Mouse (Mus musculus) forebrain, embryonic 13.5 days (tissue): ENCODE results near the gene Gfod2. TPM values are rescaled to one million over a fixed set of nuclear protein-coding genes. Genes with fewer than 3 reads are reported as not detected.

Experiments used
- ATAC-seq: fragments of 200-750 bp; cut with Nextera tagmentation; 2 replicates; pipeline ENCODE4 v1.8.0; 2017
- H3K27ac ChIP-seq: fragments of 300-500 bp; sonication (generic); 2 replicates; pipeline ENCODE4 v1.5.1; 2015; ENCODE audit warnings: inconsistent platforms, mild to moderate bottlenecking, moderate library complexity
- H3K27me3 ChIP-seq: fragments of 300-500 bp; sonication (generic); 2 replicates; pipeline ENCODE4 v1.6.1; 2015; ENCODE audit warnings: mild to moderate bottlenecking, inconsistent platforms
- H3K36me3 ChIP-seq: fragments of 300-500 bp; sonication (generic); 2 replicates; pipeline ENCODE4 v1.6.1; 2015; ENCODE audit warnings: mild to moderate bottlenecking, inconsistent platforms; ENCODE audit not compliant: poor library complexity, severe bottlenecking
- H3K4me1 ChIP-seq: fragments of 300-500 bp; sonication (generic); 2 replicates; pipeline ENCODE4 v1.6.1; 2015; ENCODE audit warnings: inconsistent platforms
- H3K4me2 ChIP-seq: fragments of 300-500 bp; sonication (generic); 2 replicates; pipeline ENCODE4 v1.6.1; 2015; ENCODE audit warnings: inconsistent platforms, mild to moderate bottlenecking, moderate library complexity
- H3K4me3 ChIP-seq: fragments of 300-500 bp; sonication (generic); 2 replicates; pipeline ENCODE4 v1.5.1; 2015; ENCODE audit warnings: mild to moderate bottlenecking, inconsistent platforms
- H3K9ac ChIP-seq: fragments of 300-500 bp; sonication (generic); 2 replicates; pipeline ENCODE4 v1.6.1; 2015; ENCODE audit warnings: mild to moderate bottlenecking, inconsistent platforms
- H3K9me3 ChIP-seq: fragments of 300-500 bp; sonication (generic); replicated peaks from 2 replicates; pipeline ENCODE4 v1.6.1; 2016; ENCODE audit warnings: inconsistent platforms
- WGBS: fragments of 180-500 bp; shearing (Covaris S2); methylation state at CpG from one replicate; pipeline ENCODE4 v1.1.7; 2015; 5-methylcytosine and 5-hydroxymethylcytosine counted together
- polyA plus RNA-seq: library from polyadenylated mRNA; unstranded; fragments of >200 nt; fragmentation: Nextera tagmentation; extraction: Ambion mirVana; gene quantifications from 2 replicates; pipeline ENCODE4 v1.2.1, GENCODE M21; 2015

Gfod2 gene
- polyA plus RNA-seq, 1 experiment from 2014 or later: 65.7 TPM

DNA sequence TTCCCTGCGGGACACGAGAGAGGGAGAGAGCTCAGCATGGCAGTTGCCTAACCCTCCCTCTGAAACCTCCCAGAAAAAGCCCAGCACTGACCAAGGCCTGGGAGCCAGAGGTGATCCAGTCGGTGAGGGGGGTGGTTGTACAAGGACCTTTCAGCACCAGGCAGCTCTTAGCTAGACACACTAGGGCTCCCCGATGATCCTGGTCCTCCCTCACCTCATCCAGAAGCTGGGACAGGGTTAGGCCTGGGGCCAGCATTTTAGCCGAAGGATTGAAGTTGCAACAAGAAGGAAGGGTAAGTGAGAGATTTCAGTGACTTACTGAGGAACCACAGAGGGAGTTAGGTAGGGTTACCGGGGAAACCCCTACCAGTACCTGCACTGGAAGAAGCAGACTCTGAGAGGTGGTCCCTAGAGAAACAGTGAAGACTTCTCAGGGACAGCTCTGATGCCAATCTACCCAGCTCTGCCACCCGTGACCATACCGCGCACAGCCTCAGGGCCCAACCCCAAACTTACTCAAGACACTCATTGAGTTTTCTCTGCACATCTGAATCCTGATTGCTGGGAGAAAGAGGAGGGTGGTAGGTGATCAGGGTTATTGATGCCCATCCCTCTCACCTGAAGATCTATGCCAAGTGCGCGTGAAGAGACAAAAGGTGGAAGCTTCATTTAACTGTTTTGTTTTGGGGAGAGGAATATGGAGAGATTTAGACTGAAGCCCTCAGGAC lies 58.8 kb downstream of the Gfod2 start:
- H3K27ac ChIP-seq: no peak overlapping the region
- H3K9ac ChIP-seq: peak overlapping the region; percentile 80
- peak overlapping the region; percentile 96 for H3K4me2 ChIP-seq
- H3K27me3 ChIP-seq: no peaks in the 10 kb centered on the region
- no peaks in the 10 kb centered on the region for H3K9me3 ChIP-seq
- H3K36me3 ChIP-seq: peaks cover 65% of the 10 kb centered on the region
- ATAC-seq: no peak
- H3K4me3 ChIP-seq: peak overlapping the region; percentile 70
- 90% methylated on average over 11 of the region's 11 CpGs for whole genome bisulfite sequencing
- peaks cover 28% of the 10 kb centered on the region for H3K4me1 ChIP-seq

DNA sequence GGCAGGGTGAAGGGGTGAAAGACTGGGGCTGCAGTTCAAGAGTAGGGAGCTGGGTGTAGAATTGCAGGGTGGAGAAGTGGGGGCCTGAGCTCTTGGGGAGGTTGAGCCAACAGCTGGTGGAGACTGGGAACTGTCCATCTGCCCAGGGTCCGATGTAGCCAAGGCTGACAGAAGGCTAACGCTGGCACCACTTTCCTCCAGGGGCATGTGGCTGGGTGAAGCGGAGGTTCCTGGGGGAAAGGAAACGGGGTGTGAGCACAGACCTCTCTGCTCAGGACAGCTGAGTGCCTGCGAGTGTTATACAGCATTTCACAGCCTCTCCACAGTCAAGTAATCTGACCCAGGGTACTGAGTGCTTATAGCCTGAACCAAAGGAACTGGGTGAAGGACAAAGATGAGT lies 59.7 kb downstream of the Gfod2 start:
- Histone ChIP-seq H3K4me1 (peaks cover 37% of the 10 kb centered on the region), H3K27me3 (no peaks in the 10 kb centered on the region), H3K4me3 (no peak overlapping the region), H3K9me3 (no peaks in the 10 kb centered on the region), H3K27ac (no peak overlapping the region), H3K9ac (no peak overlapping the region), H3K4me2 (no peak overlapping the region), H3K36me3 (peaks cover 56% of the 10 kb centered on the region)
- no peak for ATAC-seq
- WGBS: 92% methylated on average over 5 of the region's 5 CpGs

DNA sequence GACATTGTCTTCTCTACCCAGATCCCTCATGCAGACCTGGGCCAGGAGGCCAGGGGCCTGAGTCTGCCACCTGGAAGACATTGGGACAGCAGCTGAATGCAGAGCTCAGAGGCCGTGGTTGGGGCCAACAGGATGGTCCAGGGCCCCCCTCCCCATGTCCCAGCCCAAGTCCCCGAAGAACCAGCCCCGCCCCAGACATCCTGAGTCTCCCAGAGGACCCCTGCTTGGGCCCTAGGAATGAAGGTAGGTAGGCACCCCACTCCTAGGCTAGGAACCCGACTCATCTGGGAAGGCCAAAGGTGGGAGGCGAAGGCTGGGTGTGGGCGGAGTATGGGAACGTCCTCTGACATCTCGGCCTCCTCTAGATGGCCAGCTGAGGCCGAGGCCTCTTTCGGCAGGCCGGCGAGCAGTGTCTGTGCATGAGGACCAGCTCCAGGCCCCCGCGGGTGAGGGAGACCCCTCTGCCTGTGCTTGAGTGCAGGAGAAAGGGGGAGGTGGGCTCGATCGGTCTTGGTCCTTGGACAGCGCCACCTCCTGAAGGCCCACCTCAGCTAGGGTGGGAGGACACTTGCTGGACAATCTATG lies 61.2 kb downstream of the Gfod2 start:
- H3K36me3 ChIP-seq: peaks cover 41% of the 10 kb centered on the region
- ATAC-seq: no peak
- H3K9ac ChIP-seq: no peak overlapping the region
- H3K9me3 ChIP-seq: no peaks in the 10 kb centered on the region; the same call in 1 of the 2 replicates
- H3K4me3 ChIP-seq: no peak overlapping the region
- H3K27me3 ChIP-seq: no peaks in the 10 kb centered on the region
- H3K4me2 ChIP-seq: no peak overlapping the region
- H3K27ac ChIP-seq: no peak overlapping the region
- peaks cover 34% of the 10 kb centered on the region for H3K4me1 ChIP-seq
- 86% methylated on average over 17 of the region's 17 CpGs for WGBS

DNA sequence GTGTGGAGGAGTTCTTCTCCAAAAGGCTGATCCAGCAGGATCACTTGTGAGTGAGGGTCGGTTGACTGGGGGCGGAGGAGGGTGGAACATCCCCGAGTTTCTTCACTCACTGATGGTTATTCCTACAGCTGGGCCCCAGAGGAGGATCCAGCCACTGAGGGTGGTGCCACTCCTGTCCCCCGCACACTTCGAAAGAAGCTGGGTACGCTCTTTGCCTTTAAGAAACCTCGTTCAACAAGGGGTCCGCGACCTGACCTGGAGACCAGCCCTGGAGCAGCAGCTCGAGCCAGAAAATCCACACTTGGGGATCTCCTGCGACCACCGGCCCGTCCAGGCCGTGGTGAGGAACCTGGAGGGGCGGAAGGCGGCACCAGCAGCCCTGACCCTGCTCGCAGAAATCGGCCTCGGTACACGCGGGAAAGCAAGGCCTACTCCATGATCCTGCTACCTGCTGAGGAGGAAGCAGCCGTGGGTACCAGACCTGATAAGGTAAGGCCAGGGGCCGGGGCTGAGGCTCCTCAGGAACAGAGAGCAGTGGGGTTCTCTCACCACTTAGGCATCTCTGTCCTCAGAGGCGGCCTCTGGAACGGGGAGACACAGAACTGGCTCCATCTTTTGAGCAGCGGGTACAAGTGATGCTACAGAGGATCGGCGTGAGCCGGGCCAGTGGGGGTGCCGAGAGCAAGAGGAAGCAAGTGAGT lies 63.2 kb downstream of the Gfod2 start:
- Histone ChIP-seq H3K4me1 (peaks cover 24% of the 10 kb centered on the region), H3K4me2 (peak overlapping the region; percentile 89), H3K36me3 (peaks cover 41% of the 10 kb centered on the region), H3K27me3 (no peaks in the 10 kb centered on the region), H3K4me3 (peak overlapping the region; percentile 60), H3K9me3 (no peaks in the 10 kb centered on the region; the same call in 1 of the 2 replicates), H3K27ac (no peak overlapping the region), H3K9ac (peak overlapping the region; percentile 79; the same call in 1 of the 2 replicates)
- whole genome bisulfite sequencing: 81% methylated on average over 30 of the region's 30 CpGs
- no peak for ATAC-seq

DNA sequence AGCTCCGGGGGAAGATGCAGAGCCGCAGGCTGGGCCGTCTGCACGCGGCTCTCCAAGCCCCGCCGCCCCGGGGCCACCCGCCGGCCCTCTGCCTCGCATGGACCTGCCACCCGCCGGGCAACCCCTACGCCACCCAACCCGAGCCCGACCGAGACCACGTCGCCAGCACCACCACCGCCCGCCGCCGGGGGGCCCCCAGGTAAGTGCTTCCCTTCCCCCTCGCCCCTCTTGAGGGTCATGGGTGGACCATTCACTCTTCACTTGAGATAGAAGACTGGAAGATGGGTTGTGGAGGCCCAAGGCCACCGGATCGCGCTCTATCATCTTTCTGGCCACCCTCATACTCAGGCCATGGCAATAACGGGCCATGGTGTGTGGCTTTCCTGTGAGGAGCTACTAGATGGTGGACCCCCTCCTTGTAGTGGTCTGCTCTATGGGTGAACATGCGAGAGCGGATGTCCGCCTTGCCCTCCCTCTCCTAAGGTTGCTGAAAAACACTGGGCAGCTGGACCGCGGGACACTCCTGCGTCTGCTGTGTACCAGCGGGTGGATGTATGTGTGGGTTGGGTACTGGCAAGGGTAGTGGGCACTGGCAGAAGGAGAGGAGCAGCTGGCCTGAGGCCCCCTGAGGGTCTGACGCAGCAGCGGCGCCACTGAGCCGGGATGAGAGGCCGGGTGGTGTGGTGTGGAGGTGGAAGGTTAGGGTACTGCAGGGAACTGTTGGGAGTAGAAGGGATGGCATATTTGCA lies 64.2 kb downstream of the Gfod2 start:
- H3K4me1 ChIP-seq: peaks cover 15% of the 10 kb centered on the region
- H3K4me3 ChIP-seq: peak overlapping the region; percentile 60
- H3K27me3 ChIP-seq: no peaks in the 10 kb centered on the region
- peak overlapping the region; percentile 65 for H3K27ac ChIP-seq
- H3K9ac ChIP-seq: peak overlapping the region; percentile 79
- H3K9me3 ChIP-seq: no peaks in the 10 kb centered on the region; the same call in 1 of the 2 replicates
- WGBS: 9% methylated on average over 40 of the region's 40 CpGs
- H3K36me3 ChIP-seq: peaks cover 36% of the 10 kb centered on the region
- H3K4me2 ChIP-seq: peak overlapping the region; percentile 89
- ATAC-seq: peak; percentile 44

DNA sequence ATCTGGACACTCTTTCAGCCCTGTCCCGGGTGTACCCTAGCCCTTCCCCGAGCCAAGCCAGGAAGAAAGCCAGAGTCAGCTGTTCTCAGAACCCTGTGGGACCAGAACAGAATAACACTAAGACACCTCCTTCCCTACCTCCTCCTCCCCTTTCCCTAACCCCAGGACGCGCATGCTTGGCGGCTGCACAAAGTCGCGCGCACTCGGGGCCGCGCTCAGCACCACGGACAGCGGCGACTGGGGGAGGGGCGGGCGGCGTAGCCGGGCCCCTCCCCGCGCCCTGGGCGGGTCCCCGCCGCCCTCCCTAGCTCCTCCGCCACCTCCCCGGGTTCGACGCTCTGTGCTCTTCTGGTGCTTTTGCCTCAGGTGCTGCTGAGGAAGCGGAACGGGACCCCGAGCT lies 64.8 kb downstream of the Gfod2 start:
- Histone ChIP-seq H3K27ac (peak overlapping the region; percentile 65), H3K27me3 (no peaks in the 10 kb centered on the region), H3K4me3 (peak overlapping the region; percentile 60), H3K9ac (peak overlapping the region; percentile 79), H3K36me3 (peaks cover 32% of the 10 kb centered on the region), H3K4me2 (peak overlapping the region; percentile 89), H3K4me1 (peaks cover 15% of the 10 kb centered on the region), H3K9me3 (no peaks in the 10 kb centered on the region; the same call in 1 of the 2 replicates)
- WGBS: 4% methylated on average over 28 of the region's 30 CpGs
- peak; percentile 76 for ATAC-seq

DNA sequence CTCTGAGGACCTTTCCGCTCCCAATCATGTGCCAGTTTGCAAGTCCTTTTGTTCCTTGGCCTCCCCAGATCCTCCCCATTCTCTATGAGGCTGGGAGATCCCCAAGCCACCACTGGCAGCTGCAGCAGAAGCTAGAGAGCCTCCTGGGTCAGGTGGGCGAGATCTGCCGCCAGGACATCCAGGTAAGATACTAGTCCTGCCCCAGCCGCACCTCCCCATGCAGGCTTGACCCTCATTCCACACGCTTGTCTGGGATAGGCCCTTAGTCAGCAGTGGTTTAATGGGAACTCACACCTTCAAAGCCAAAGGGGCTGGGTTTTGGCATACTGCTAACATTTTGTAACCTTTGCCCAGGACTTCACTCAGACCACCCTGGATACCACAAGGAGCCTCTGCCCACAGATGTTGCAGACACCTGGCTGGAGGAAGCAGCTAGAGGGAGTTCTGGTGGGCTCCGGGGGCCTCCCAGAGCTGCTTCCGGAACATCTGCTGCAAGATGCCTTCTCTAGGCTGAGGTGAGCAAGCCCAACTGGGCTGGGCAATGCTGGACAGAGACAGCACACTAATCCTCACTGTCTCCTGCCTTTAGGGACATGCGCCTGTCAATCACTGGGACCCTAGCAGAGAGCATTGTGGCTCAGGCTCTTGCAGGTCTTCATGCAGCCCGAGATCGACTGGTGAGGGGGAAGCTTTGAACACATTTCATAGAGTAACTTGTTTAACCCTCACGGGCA lies 65.8 kb downstream of the Gfod2 start:
- Histone ChIP-seq H3K36me3 (peaks cover 22% of the 10 kb centered on the region), H3K27ac (no peak overlapping the region), H3K27me3 (no peaks in the 10 kb centered on the region), H3K4me2 (no peak overlapping the region), H3K9ac (no peak overlapping the region), H3K4me1 (peaks cover 15% of the 10 kb centered on the region), H3K4me3 (no peak overlapping the region), H3K9me3 (no peaks in the 10 kb centered on the region; the same call in 1 of the 2 replicates)
- WGBS: 92% methylated on average over 11 of the region's 11 CpGs
- ATAC-seq: no peak

DNA sequence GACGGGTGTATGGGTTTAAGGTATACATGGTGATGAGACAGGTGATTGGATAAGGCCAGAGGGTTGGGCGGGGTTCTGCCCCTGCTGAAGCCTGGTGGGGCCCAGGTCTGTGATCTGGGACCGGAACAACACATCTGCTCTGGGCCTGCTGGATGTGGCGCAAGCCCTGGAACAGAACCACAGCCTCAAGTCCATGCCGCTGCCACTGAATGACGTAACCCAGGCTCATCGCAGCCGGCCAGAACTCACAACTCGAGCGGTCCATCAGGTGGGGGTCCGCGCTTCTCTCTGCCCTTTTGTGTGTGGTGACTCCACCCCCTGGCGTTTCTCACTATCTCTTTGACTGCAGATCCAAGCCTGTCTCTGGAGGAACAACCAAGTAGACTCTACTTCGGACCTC lies 67.5 kb downstream of the Gfod2 start:
- peaks cover 15% of the 10 kb centered on the region for H3K4me1 ChIP-seq
- no peak overlapping the region for H3K27ac ChIP-seq
- no peaks in the 10 kb centered on the region; the same call in 1 of the 2 replicates for H3K9me3 ChIP-seq
- peaks cover 6% of the 10 kb centered on the region; the same call in 1 of the 2 replicates for H3K36me3 ChIP-seq
- no peaks in the 10 kb centered on the region for H3K27me3 ChIP-seq
- no peak overlapping the region for H3K9ac ChIP-seq
- H3K4me2 ChIP-seq: no peak overlapping the region
- H3K4me3 ChIP-seq: no peak overlapping the region
- WGBS: 86% methylated on average over 14 of the region's 14 CpGs
- no peak for ATAC-seq

DNA sequence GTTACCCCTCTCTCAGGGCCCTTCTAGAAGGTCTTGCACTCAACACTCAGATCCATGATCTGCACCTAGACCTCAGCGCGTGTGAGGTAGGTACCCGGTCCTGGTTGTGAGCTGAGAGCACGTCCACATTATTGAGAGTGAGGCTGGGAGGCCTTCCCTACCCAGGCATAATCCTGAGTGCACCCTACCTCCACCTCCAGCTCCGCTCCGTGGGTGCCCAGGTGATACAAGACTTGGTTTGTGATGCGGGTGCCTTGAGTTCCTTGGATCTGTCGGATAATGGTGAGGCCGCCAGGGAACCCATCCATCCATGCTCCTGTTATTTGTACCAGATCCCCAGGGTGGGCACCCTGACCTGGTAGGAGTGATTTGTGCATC lies 68.5 kb downstream of the Gfod2 start:
- Histone ChIP-seq H3K4me3 (no peak overlapping the region), H3K27me3 (no peaks in the 10 kb centered on the region), H3K27ac (no peak overlapping the region), H3K4me1 (peaks cover 12% of the 10 kb centered on the region), H3K36me3 (no peaks in the 10 kb centered on the region), H3K9ac (no peak overlapping the region), H3K4me2 (no peak overlapping the region), H3K9me3 (no peaks in the 10 kb centered on the region; the same call in 1 of the 2 replicates)
- WGBS: 89% methylated on average over 9 of the region's 9 CpGs
- ATAC-seq: no peak

DNA sequence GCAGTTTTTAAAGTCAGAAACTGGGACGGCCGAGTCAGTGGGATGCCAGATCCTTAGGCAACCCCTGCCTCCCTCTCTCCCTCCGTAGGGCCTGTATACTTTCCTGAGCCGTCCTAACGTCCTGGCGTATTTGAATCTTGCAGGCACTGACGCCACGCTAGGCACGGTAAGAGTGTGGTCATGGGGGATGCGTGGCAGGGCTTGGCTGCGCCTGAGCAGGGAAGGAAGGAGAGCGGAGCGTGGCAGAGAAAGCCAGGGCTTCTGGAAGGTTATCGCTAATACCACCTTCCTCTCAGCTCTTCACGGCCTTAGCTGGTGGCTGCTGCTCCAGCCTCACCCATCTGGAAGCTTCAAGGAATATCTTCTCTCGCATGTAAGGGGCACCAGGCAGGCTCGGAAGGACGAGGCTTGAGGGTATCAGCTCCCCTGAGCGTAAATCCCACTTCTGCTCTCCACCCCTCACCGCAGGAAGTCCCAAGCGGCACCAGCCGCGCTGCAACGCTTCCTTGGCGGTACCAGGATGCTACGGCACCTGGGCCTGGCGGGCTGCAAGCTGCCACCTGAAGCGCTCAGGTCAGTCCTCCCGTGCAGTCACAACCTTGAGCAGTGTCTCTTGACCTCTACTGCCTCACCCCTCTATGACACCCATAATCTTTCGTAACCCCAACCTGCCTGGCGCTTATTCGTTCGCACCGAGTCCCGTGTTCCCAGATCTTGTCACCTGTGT lies 69.0 kb downstream of the Gfod2 start:
- 59% methylated on average over 35 of the region's 35 CpGs for WGBS
- H3K36me3 ChIP-seq: peaks cover 5% of the 10 kb centered on the region; the same call in 1 of the 2 replicates

More for the DNA sequence above, 69.0 kb downstream of the Gfod2 start:
- Histone ChIP-seq H3K4me3 (no peak overlapping the region), H3K4me2 (no peak overlapping the region), H3K27me3 (no peaks in the 10 kb centered on the region), H3K4me1 (peaks cover 7% of the 10 kb centered on the region), H3K27ac (no peak overlapping the region), H3K9me3 (no peaks in the 10 kb centered on the region; the same call in 1 of the 2 replicates), H3K9ac (no peak overlapping the region)
- no peak for ATAC-seq
